ENCODE assay signal across 27 mouse cellular contexts in the genomic region with DNA sequence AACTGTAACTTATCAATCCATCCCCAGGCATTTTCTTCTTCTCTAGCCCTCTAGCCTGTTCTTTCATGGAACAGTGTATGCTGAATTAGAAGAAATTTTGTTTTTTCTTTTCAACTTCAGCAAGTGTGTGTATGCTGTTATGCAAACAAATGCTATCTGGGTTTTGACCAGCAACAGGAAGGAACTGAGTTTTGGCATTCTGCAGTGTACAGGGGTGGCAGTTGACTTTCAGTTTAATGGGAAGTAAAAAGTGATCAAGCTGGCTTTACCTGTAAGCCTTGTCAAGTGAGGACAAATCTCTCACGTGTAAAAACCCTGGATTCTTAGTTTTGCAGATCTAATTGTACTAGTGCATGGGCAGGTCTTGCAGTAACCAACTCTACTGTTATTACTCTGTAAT.
DNase-seq lines count a peak whose midpoint lies in the region; ATAC-seq and TF ChIP-seq lines count a peak whose summit lies in the region.
"Had no signal": no experiment of that assay in that cellular context is flagged by ENCODE, and none has a peak within 500 bp of the region (broad histone marks: within the 10 kb centered on the region; RNA-seq: fewer than 3 reads in every experiment).

No protein-coding gene starts in this region.

- H3K27ac ChIP-seq in midbrain, embryonic 16.5 days (ENCODE audit: low read length) = 0 out of 2 replicates have a peak overlapping the region, but pooled peaks have one; percentile 22
- no peak overlapping the region for H3K27ac ChIP-seq in midbrain, embryonic 14.5 days (replicated peaks; ENCODE audit: low read depth, low read length)
- no peak overlapping the region for H3K27ac ChIP-seq in MEL (ENCODE audit: control insufficient read depth, low read depth, low read length)
- H3K27ac ChIP-seq: embryonic facial prominence, embryonic 13.5 days; forebrain, embryonic 15.5 days; hindbrain, embryonic 14.5 days; intestine, embryonic 15.5 days; limb, embryonic 13.5 days; liver, embryonic 13.5 days; midbrain, embryonic 10.5 days; neural tube, embryonic 12.5 days had no signal

- no peak for ATAC-seq in midbrain, embryonic 16.5 days
- no peak for ATAC-seq in midbrain, embryonic 14.5 days (ENCODE audit: low FRiP score, low TSS enrichment)
- ATAC-seq in granulocyte monocyte progenitor cell, adult 5-6 weeks (replicated peaks; ENCODE audit: poor library complexity, severe bottlenecking) = peak; percentile 28; the same call in 1 of the 2 replicates
- no peak for ATAC-seq in activated CD4-positive, CD25-positive, alpha-beta regulatory T cell, adult 4 months
- ATAC-seq: forebrain, embryonic 15.5 days; intestine, embryonic 15.5 days had no signal

- no peak overlapping the region for H3K9ac ChIP-seq in midbrain, embryonic 16.5 days (ENCODE audit: low read depth, low read length)
- no peak overlapping the region for H3K9ac ChIP-seq in midbrain, embryonic 14.5 days (replicated peaks; ENCODE audit: low read length)
- no peak overlapping the region for H3K9ac ChIP-seq in MEL (ENCODE audit: control insufficient read depth, low read depth, low read length, poor library complexity, severe bottlenecking)
- H3K9ac ChIP-seq: embryonic facial prominence, embryonic 13.5 days; forebrain, embryonic 15.5 days; hindbrain, embryonic 14.5 days; intestine, embryonic 15.5 days; limb, embryonic 13.5 days; liver, embryonic 13.5 days; lung, embryonic 14.5 days; neural tube, embryonic 12.5 days had no signal

- H3K79me2 ChIP-seq in MEL (ENCODE audit: control insufficient read depth, insufficient read depth, low read length, poor library complexity) (no peaks in the 10 kb centered on the region), myocyte (ENCODE audit: control insufficient read depth, insufficient read depth) (no peaks in the 10 kb centered on the region)

- H3K9me3 ChIP-seq in midbrain, embryonic 16.5 days (replicated peaks; ENCODE audit: control insufficient read depth, low read length, poor library complexity, severe bottlenecking) = no peaks in the 10 kb centered on the region
- H3K9me3 ChIP-seq in midbrain, embryonic 14.5 days (ENCODE audit: control insufficient read depth, low read length) = no peaks in the 10 kb centered on the region
- no peaks in the 10 kb centered on the region for H3K9me3 ChIP-seq in MEL (replicated peaks; ENCODE audit: insufficient read depth, low read length)
- H3K9me3 ChIP-seq: embryonic facial prominence, embryonic 13.5 days; forebrain, embryonic 15.5 days; intestine, embryonic 15.5 days; limb, embryonic 13.5 days; liver, embryonic 13.5 days; midbrain, embryonic 10.5 days; neural tube, embryonic 12.5 days had no signal

- no peaks in the 10 kb centered on the region for H3K36me3 ChIP-seq in midbrain, embryonic 16.5 days (ENCODE audit: control insufficient read depth, insufficient read depth, low read length)
- H3K36me3 ChIP-seq in midbrain, embryonic 14.5 days (ENCODE audit: control insufficient read depth, insufficient read depth, low read length) = no peaks in the 10 kb centered on the region
- H3K36me3 ChIP-seq in MEL (ENCODE audit: control insufficient read depth in 1 of 2, insufficient read depth in 2 of 2, low read length in 2 of 2) (peaks cover 0 to 4% of the 10 kb centered on the region in 2 experiments; a peak in 1 of 4 replicates), myocyte (ENCODE audit: control insufficient read depth, insufficient read depth) (no peaks in the 10 kb centered on the region)
- H3K36me3 ChIP-seq: embryonic facial prominence, embryonic 13.5 days; forebrain, embryonic 15.5 days; intestine, embryonic 15.5 days; limb, embryonic 13.5 days; liver, embryonic 13.5 days; midbrain, embryonic 10.5 days; neural tube, embryonic 12.5 days had no signal

- WGBS in midbrain, embryonic 16.5 days = 61% methylated on average over 1 of the region's 1 CpGs
- WGBS in midbrain, embryonic 14.5 days = 70% methylated on average over 1 of the region's 1 CpGs

- no peaks in the 10 kb centered on the region for H3K27me3 ChIP-seq in midbrain, embryonic 16.5 days (ENCODE audit: control insufficient read depth, insufficient read depth, low read depth, low read length)
- no peaks in the 10 kb centered on the region for H3K27me3 ChIP-seq in midbrain, embryonic 14.5 days (ENCODE audit: control insufficient read depth, insufficient read depth, low read length)
- H3K27me3 ChIP-seq in MEL (ENCODE audit: control insufficient read depth in 1 of 2, insufficient read depth in 2 of 2, low read length in 2 of 2) (no peaks in the 10 kb centered on the region), myocyte (ENCODE audit: control insufficient read depth, insufficient read depth, insufficient read length) (no peaks in the 10 kb centered on the region)
- H3K27me3 ChIP-seq: embryonic facial prominence, embryonic 13.5 days; forebrain, embryonic 15.5 days; intestine, embryonic 15.5 days; limb, embryonic 13.5 days; liver, embryonic 13.5 days; neural tube, embryonic 12.5 days had no signal

- TF ChIP-seq POLR2A in MEL (IDR thresholded peaks at IDR 0.05; ENCODE audit: control insufficient read depth in 1 of 2, insufficient read depth in 1 of 2, low read depth in 1 of 2, low read length in 2 of 2, poor library complexity in 1 of 2) (no peak), myocyte (IDR thresholded peaks at IDR 0.05; ENCODE audit: insufficient read length, low read depth) (no peak)

- no peak for TF ChIP-seq CTCF in MEL (IDR thresholded peaks at IDR 0.05 in 2 of 3, conservative IDR thresholded peaks at IDR 0.05 in 1 of 3; ENCODE audit: control insufficient read depth in 1 of 3, insufficient read depth in 1 of 3, low read depth in 2 of 3, low read length in 3 of 3, poor library complexity in 1 of 3, severe bottlenecking in 1 of 3)

- no peak overlapping the region for H3K4me3 ChIP-seq in midbrain, embryonic 16.5 days (ENCODE audit: low read depth, low read length)
- no peak overlapping the region for H3K4me3 ChIP-seq in midbrain, embryonic 14.5 days (replicated peaks; ENCODE audit: low read depth, low read length)
- peak overlapping the region in 1 of 2 experiments; percentile 42; a peak in 2 of 4 replicates for H3K4me3 ChIP-seq in MEL (ENCODE audit: control insufficient read depth in 1 of 2, insufficient read depth in 1 of 2, low read depth in 2 of 2, low read length in 2 of 2)
- no peak overlapping the region for H3K4me3 ChIP-seq in myocyte
- H3K4me3 ChIP-seq: embryonic facial prominence, embryonic 13.5 days; forebrain, embryonic 15.5 days; intestine, embryonic 15.5 days; limb, embryonic 13.5 days; liver, embryonic 13.5 days; midbrain, embryonic 10.5 days; neural tube, embryonic 12.5 days had no signal

- no peaks in the 10 kb centered on the region; the same call in none of the 2 replicates for H3K4me1 ChIP-seq in midbrain, embryonic 16.5 days (ENCODE audit: control insufficient read depth, insufficient read depth, low read length)
- H3K4me1 ChIP-seq in midbrain, embryonic 14.5 days (ENCODE audit: control insufficient read depth, insufficient read depth, low read length) = no peaks in the 10 kb centered on the region
- peaks cover 4 to 11% of the 10 kb centered on the region in 2 experiments; a peak in 3 of 4 replicates for H3K4me1 ChIP-seq in MEL (ENCODE audit: control insufficient read depth in 1 of 2, insufficient read depth in 2 of 2, low read length in 2 of 2)
- H3K4me1 ChIP-seq: embryonic facial prominence, embryonic 13.5 days; intestine, embryonic 15.5 days; limb, embryonic 13.5 days; liver, embryonic 13.5 days had no signal

- H3K4me2 ChIP-seq in midbrain, embryonic 16.5 days (ENCODE audit: low read length) = no peak overlapping the region
- no peak overlapping the region for H3K4me2 ChIP-seq in midbrain, embryonic 14.5 days (ENCODE audit: low read length)
- H3K4me2 ChIP-seq in myocyte (ENCODE audit: low read depth) = peak overlapping the region; percentile 32
- H3K4me2 ChIP-seq: embryonic facial prominence, embryonic 13.5 days; forebrain, embryonic 15.5 days; hindbrain, embryonic 14.5 days; intestine, embryonic 15.5 days; limb, embryonic 13.5 days; liver, embryonic 13.5 days; lung, embryonic 14.5 days; neural tube, embryonic 12.5 days had no signal

- no peak for TF ChIP-seq RAD21 in MEL (IDR thresholded peaks at IDR 0.05; ENCODE audit: low read depth, low read length)

- TF ChIP-seq EP300 in MEL (IDR thresholded peaks at IDR 0.05; ENCODE audit: low read depth in 1 of 2, low read length in 2 of 2) = peak in 1 of 2 experiments; percentile 26; a peak in 1 of 4 replicates

- DNase-seq in midbrain, embryonic 14.5 days = no peak
- DNase-seq in MEL (ENCODE audit: low read depth, low spot score) (peak; percentile 37), liver (no peak)
- DNase-seq: adrenal gland, postnatal 36 days; cerebellum, adult 11-12 months; cerebellum, postnatal 10 days; gastrocnemius, postnatal 14 days; heart, adult 18-20 months; kidney, adult 9 months; kidney, postnatal 14 days; layer of hippocampus, postnatal 36 days; liver, embryonic 13.5 days; lung, embryonic 14.5 days; retina, postnatal 1 day; right cerebral cortex, postnatal 25 days; spleen, adult 18-20 months had no signal

- H3ac ChIP-seq in myocyte (ENCODE audit: control insufficient read depth, insufficient read length) = no peak overlapping the region

TF ChIP-seq in MEL, 35 proteins besides CTCF, POLR2A, EP300 and RAD21 (continues in another document):
- TF ChIP-seq TCF12 (IDR thresholded peaks at IDR 0.05; ENCODE audit: low read depth, low read length) = no peak
- TF ChIP-seq USF2 (IDR thresholded peaks at IDR 0.05; ENCODE audit: borderline replicate concordance in 1 of 2, insufficient read depth in 1 of 2, low read depth in 1 of 2, low read length in 2 of 2) = no peak
- TF ChIP-seq POLR2AphosphoS2 (IDR thresholded peaks at IDR 0.05; ENCODE audit: low read length) = no peak
- no peak for TF ChIP-seq GATA1 (IDR thresholded peaks at IDR 0.05; ENCODE audit: low read depth, low read length)
- TF ChIP-seq CHD2 (IDR thresholded peaks at IDR 0.05; ENCODE audit: low read length) = no peak
- TF ChIP-seq GABPA (IDR thresholded peaks at IDR 0.05; ENCODE audit: low read depth, low read length) = no peak
- no peak; the same call in 1 of the 2 replicates for TF ChIP-seq MXI1 (IDR thresholded peaks at IDR 0.05; ENCODE audit: low read depth, low read length)
- TF ChIP-seq JUND (IDR thresholded peaks at IDR 0.05; ENCODE audit: low read depth, low read length) = no peak

TF ChIP-seq in myocyte, 11 proteins besides CTCF, POLR2A, EP300 and RAD21 (continues in another document):
- TF ChIP-seq USF1 (IDR thresholded peaks at IDR 0.05; ENCODE audit: low read depth) (no peak), MYOG (IDR thresholded peaks at IDR 0.05; ENCODE audit: control insufficient read depth in 1 of 3, insufficient read depth in 1 of 3, insufficient read length in 2 of 3, low read depth in 2 of 3) (no peak), TCF3 (IDR thresholded peaks at IDR 0.05; ENCODE audit: insufficient read length, low read depth) (no peak), MYOD1 (IDR thresholded peaks at IDR 0.05; ENCODE audit: control insufficient read depth in 1 of 3, insufficient read length in 2 of 3, low read depth in 2 of 3) (no peak), SRF (IDR thresholded peaks at IDR 0.05; ENCODE audit: control insufficient read depth, insufficient read length, low read depth) (no peak), MAX (IDR thresholded peaks at IDR 0.05; ENCODE audit: low read depth) (no peak), E2F4 (IDR thresholded peaks at IDR 0.05; ENCODE audit: insufficient read depth) (no peak), CEBPB (IDR thresholded peaks at IDR 0.05; ENCODE audit: insufficient read depth, poor library complexity, severe bottlenecking) (no peak)
